Mouse (Mus musculus) MEL (cell line): ENCODE data around the gene Prkg2. TPM values are rescaled to one million over a fixed set of nuclear protein-coding genes. Genes with fewer than 3 reads are reported as not detected.

ENCODE experiments used
- DNase-seq: peaks from one replicate; pipeline ENCODE4 v3.0.0; 2011; ENCODE audit warnings: low read depth, low spot score
- H3K27ac ChIP-seq: 2 replicates; pipeline ENCODE4 v1.5.1; 2012; ENCODE audit warnings: low read depth, mild to moderate bottlenecking, control low read depth, low read length, moderate library complexity; ENCODE audit not compliant: control insufficient read depth
- H3K27me3 ChIP-seq, 2 experiments: fragments of 150-350 bp in 1 of 2; sonication (generic) in 1 of 2; 2 replicates each; pipeline ENCODE4 v1.6.1; 2012; ENCODE audit warnings: low read length in 2 of 2, mild to moderate bottlenecking in 2 of 2, improper control_type of control experiment in 1 of 2, moderate library complexity in 1 of 2; ENCODE audit not compliant: insufficient read depth in 2 of 2, control insufficient read depth in 1 of 2
- H3K36me3 ChIP-seq, 2 experiments: 2 replicates each; pipeline ENCODE4 v1.6.1; 2012 to 2014; ENCODE audit warnings: low read length in 2 of 2, improper control_type of control experiment in 1 of 2, inconsistent platforms in 1 of 2, mild to moderate bottlenecking in 1 of 2; ENCODE audit not compliant: insufficient read depth in 2 of 2, control insufficient read depth in 1 of 2
- H3K4me1 ChIP-seq, 2 experiments: fragments of 150-350 bp in 1 of 2; sonication (generic) in 1 of 2; 2 replicates each; pipeline ENCODE4 v1.6.1; 2012; ENCODE audit warnings: low read length in 2 of 2, improper control_type of control experiment in 1 of 2, mild to moderate bottlenecking in 1 of 2; ENCODE audit not compliant: insufficient read depth in 2 of 2, control insufficient read depth in 1 of 2
- H3K4me3 ChIP-seq, 2 experiments: fragments of 150-350 bp in 1 of 2; sonication (generic) in 1 of 2; 2 replicates each; pipeline ENCODE4 v1.5.1; 2012; ENCODE audit warnings: low read depth in 2 of 2, low read length in 2 of 2, mild to moderate bottlenecking in 2 of 2, moderate library complexity in 2 of 2, control low read depth in 1 of 2, improper control_type of control experiment in 1 of 2; ENCODE audit not compliant: control insufficient read depth in 1 of 2, insufficient read depth in 1 of 2
- H3K79me2 ChIP-seq: 2 replicates; pipeline ENCODE4 v1.6.1; 2012; ENCODE audit warnings: mild to moderate bottlenecking, low read length, moderate library complexity; ENCODE audit not compliant: control insufficient read depth, poor library complexity, insufficient read depth
- H3K9ac ChIP-seq: 2 replicates; pipeline ENCODE4 v1.6.1; 2012; ENCODE audit warnings: low read depth, mild to moderate bottlenecking, control low read depth, low read length, moderate library complexity; ENCODE audit not compliant: control insufficient read depth, poor library complexity, severe bottlenecking
- H3K9me3 ChIP-seq: fragments of 150-350 bp; sonication (generic); replicated peaks from 2 replicates; pipeline ENCODE4 v1.6.1; 2012; ENCODE audit warnings: mild to moderate bottlenecking, low read length, improper control_type of control experiment, moderate library complexity; ENCODE audit not compliant: insufficient read depth
- BHLHE40 ChIP-seq: IDR thresholded peaks from 2 replicates; pipeline ENCODE4 v1.6.1; 2012; ENCODE audit warnings: low read depth, mild to moderate bottlenecking, inconsistent platforms, low read length, improper control_type of control experiment, borderline replicate concordance
- E2F4 ChIP-seq: IDR thresholded peaks from 2 replicates; pipeline ENCODE4 v1.6.1; 2011; ENCODE audit warnings: low read depth, low read length, improper control_type of control experiment, borderline replicate concordance
- ELF1 ChIP-seq: IDR thresholded peaks from 2 replicates; pipeline ENCODE4 v1.6.1; 2014; ENCODE audit warnings: low read depth, mild to moderate bottlenecking, inconsistent platforms, low read length, improper control_type of control experiment, moderate library complexity
- EP300 ChIP-seq, 2 experiments: IDR thresholded peaks; 2 replicates each; pipeline ENCODE4 v1.6.1; 2011; ENCODE audit warnings: improper control_type of control experiment in 2 of 2, low read length in 2 of 2, low read depth in 1 of 2, mild to moderate bottlenecking in 1 of 2
- KAT2A ChIP-seq: conservative IDR thresholded peaks from 2 replicates; pipeline ENCODE4 v1.6.1; 2012; ENCODE audit warnings: low read depth, low read length, improper control_type of control experiment, inconsistent platforms
- MAFK ChIP-seq: IDR thresholded peaks from 2 replicates; pipeline ENCODE4 v1.6.1; 2011; ENCODE audit warnings: low read depth, mild to moderate bottlenecking, low read length, improper control_type of control experiment, borderline replicate concordance
- MAZ ChIP-seq: IDR thresholded peaks from 2 replicates; pipeline ENCODE4 v1.6.1; 2012; ENCODE audit warnings: low read depth, mild to moderate bottlenecking, inconsistent platforms, low read length, improper control_type of control experiment
- MEF2A ChIP-seq: IDR thresholded peaks from 2 replicates; pipeline ENCODE4 v1.6.1; 2014; ENCODE audit warnings: low read depth, mild to moderate bottlenecking, inconsistent platforms, low read length, improper control_type of control experiment; ENCODE audit not compliant: poor library complexity, insufficient replicate concordance, severe bottlenecking; ENCODE audit errors: extremely low read depth
- MXI1 ChIP-seq: IDR thresholded peaks from 2 replicates; pipeline ENCODE4 v1.6.1; 2011; ENCODE audit warnings: mild to moderate bottlenecking, low read depth, low read length, improper control_type of control experiment
- NRF1 ChIP-seq: IDR thresholded peaks from 2 replicates; pipeline ENCODE4 v1.6.1; 2014; ENCODE audit warnings: low read depth, mild to moderate bottlenecking, inconsistent platforms, low read length, improper control_type of control experiment, moderate library complexity; ENCODE audit not compliant: poor library complexity, insufficient read depth, severe bottlenecking
- POLR2AphosphoS2 ChIP-seq: IDR thresholded peaks from 2 replicates; pipeline ENCODE4 v1.6.1; 2011; ENCODE audit warnings: low read length, improper control_type of control experiment
- POLR2AphosphoS5 ChIP-seq: IDR thresholded peaks from 2 replicates; pipeline ENCODE4 v1.6.1; 2012; ENCODE audit warnings: low read depth, borderline replicate concordance, mild to moderate bottlenecking, inconsistent platforms, low read length, moderate library complexity, mixed read lengths
- RAD21 ChIP-seq: IDR thresholded peaks from 2 replicates; pipeline ENCODE4 v1.6.1; 2011; ENCODE audit warnings: mild to moderate bottlenecking, low read depth, low read length, improper control_type of control experiment
- RCOR1 ChIP-seq: IDR thresholded peaks from 2 replicates; pipeline ENCODE4 v1.6.1; 2012; ENCODE audit warnings: low read depth, mild to moderate bottlenecking, inconsistent platforms, low read length, improper control_type of control experiment
- SMC3 ChIP-seq: IDR thresholded peaks from 2 replicates; pipeline ENCODE4 v1.6.1; 2011; ENCODE audit warnings: low read depth, low read length, improper control_type of control experiment
- UBTF ChIP-seq: IDR thresholded peaks from 2 replicates; pipeline ENCODE4 v1.6.1; 2012; ENCODE audit warnings: low read depth, mild to moderate bottlenecking, inconsistent platforms, low read length, improper control_type of control experiment, moderate library complexity, borderline replicate concordance; ENCODE audit not compliant: insufficient read depth
- USF1 ChIP-seq: IDR thresholded peaks from 2 replicates; pipeline ENCODE4 v1.6.1; 2014; ENCODE audit warnings: low read depth, mild to moderate bottlenecking, inconsistent platforms, low read length, improper control_type of control experiment, moderate library complexity
- ZC3H11A ChIP-seq: IDR thresholded peaks from 2 replicates; pipeline ENCODE4 v1.6.1; 2012; ENCODE audit warnings: low read depth, mild to moderate bottlenecking, inconsistent platforms, low read length, improper control_type of control experiment
- ZMIZ1 ChIP-seq: IDR thresholded peaks from 2 replicates; pipeline ENCODE4 v1.6.1; 2012; ENCODE audit warnings: low read depth, mild to moderate bottlenecking, inconsistent platforms, low read length, improper control_type of control experiment, moderate library complexity
- ZNF384 ChIP-seq: IDR thresholded peaks from 2 replicates; pipeline ENCODE4 v1.6.1; 2012; ENCODE audit warnings: low read depth, mild to moderate bottlenecking, inconsistent platforms, low read length, improper control_type of control experiment
- polyA plus RNA-seq, 2 experiments: library from polyadenylated mRNA; stranded (reverse) in 1 of 2; unstranded in 1 of 2; fragments of >175 nt in 1 of 2; fragments of >200 nt in 1 of 2; gene quantifications; 2 replicates each; pipeline versions ENCODE4 v1.2.1 to v1.2.4; 2012; ENCODE audit warnings: low replicate concordance in 2 of 2, low read depth in 1 of 2; ENCODE audit not compliant: insufficient read length in 2 of 2, insufficient read depth in 1 of 2, missing spikeins in 1 of 2
- total RNA-seq: library from RNA; depleted of rRNA; stranded (reverse); fragments of 300-350 nt; gene quantifications from 2 replicates; pipeline ENCODE4 v1.2.3, GENCODE M21; 2012

Gene Prkg2
- total and polyA plus RNA-seq, 3 experiments: not detected

DNA sequence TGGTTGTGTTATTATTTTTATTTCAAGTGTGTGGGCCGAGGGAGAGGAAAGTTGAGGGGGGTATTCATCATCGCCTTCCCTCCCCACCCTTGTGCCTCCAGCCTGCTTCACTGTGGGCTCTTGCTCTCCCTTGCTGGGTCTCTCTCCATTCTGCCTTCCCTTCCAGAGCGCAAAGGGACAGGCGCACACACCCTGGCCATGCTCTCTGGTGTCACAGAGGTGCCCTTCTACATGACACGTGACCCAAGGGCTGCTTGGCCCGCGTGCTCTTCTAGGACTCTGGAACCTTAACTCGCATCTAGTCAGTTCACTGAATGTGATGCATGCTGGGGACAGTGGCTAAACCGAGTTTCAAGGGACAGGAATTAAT is 276 bp upstream of the Prkg2 start:
- TF ChIP-seq NRF1 (no peak), MXI1 (no peak), ZNF384 (no peak), RAD21 (no peak), ZC3H11A (no peak), MAZ (no peak), RCOR1 (no peak), KAT2A (no peak), MEF2A (no peak), POLR2AphosphoS2 (no peak)
- TF ChIP-seq, all 39 proteins: peak for 0
- Histone ChIP-seq H3K4me3 (no peak overlapping the region), H3K9me3 (no peaks in the 10 kb centered on the region), H3K36me3 (no peaks in the 10 kb centered on the region), H3K27ac (no peak overlapping the region), H3K4me1 (no peaks in the 10 kb centered on the region), H3K9ac (no peak overlapping the region), H3K27me3 (no peaks in the 10 kb centered on the region), H3K79me2 (no peaks in the 10 kb centered on the region)
- DNase-seq: no peak

DNA sequence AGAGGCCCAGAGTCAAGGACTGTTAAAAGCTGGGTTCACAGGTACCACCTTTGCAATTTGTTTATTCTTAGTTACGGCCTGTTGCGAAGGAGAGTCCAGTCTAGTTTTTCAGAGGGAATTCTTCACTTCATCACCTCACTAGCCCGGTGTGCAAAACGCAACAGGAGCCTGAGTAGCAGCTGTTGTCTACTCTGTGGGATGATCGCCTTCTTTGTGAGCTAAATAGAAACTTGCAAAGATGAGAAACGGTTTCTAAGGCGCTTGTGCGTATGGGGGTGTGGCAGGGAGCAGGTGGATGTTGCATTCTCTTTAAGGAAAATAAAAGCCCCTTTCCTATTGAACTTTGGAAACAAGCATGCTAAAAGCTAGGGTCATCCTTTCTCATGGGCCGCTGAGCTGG is 1.2 kb downstream of the Prkg2 start:
- Histone ChIP-seq H3K36me3 (no peaks in the 10 kb centered on the region), H3K27ac (no peak overlapping the region), H3K4me3 (no peak overlapping the region), H3K9ac (no peak overlapping the region), H3K27me3 (no peaks in the 10 kb centered on the region), H3K4me1 (no peaks in the 10 kb centered on the region), H3K9me3 (no peaks in the 10 kb centered on the region), H3K79me2 (no peaks in the 10 kb centered on the region)
- DNase-seq: no peak
- TF ChIP-seq KAT2A (no peak), EP300 (IDR thresholded peaks at IDR 0.05; ENCODE audit: low read depth in 1 of 2, low read length in 2 of 2) (no peak), ZNF384 (no peak), MAFK (no peak), BHLHE40 (no peak), POLR2AphosphoS5 (no peak), USF1 (no peak), UBTF (no peak), MEF2A (no peak), SMC3 (no peak), ELF1 (no peak), E2F4 (no peak), ZMIZ1 (no peak), RCOR1 (no peak)
